Mouse (Mus musculus): ENCODE measurements at regions not wholly inside any gene's neighbourhood (a gene's known extent, or its start where the extent isn't known, plus 50 kb on each side); places are given as distances from the start of the nearest gene placed in this dataset.

GRCm38 (mm10) chrX:169433903-169434302 lies 113.7 kb upstream of the Hccs start:
- Histone ChIP-seq H3K27ac (ENCODE audit: low read depth, low read length) (no peak overlapping the region), H3K36me3 (ENCODE audit: control insufficient read depth, insufficient read depth, low read length) (no peaks in the 10 kb centered on the region), H3K4me3 (ENCODE audit: low read depth, low read length) (no peak overlapping the region), H3K4me2 (ENCODE audit: low read length) (no peak overlapping the region), H3K4me1 (ENCODE audit: control insufficient read depth, insufficient read depth, low read length) (no peaks in the 10 kb centered on the region), H3K9ac (ENCODE audit: low read length) (no peak overlapping the region), H3K27me3 (replicated peaks; ENCODE audit: control insufficient read depth, insufficient read depth, low read length) (no peaks in the 10 kb centered on the region; the same call in 1 of the 2 replicates), H3K9me3 (replicated peaks; ENCODE audit: control insufficient read depth, low read length) (no peaks in the 10 kb centered on the region)
- WGBS, result 93% methylated on average over 1 of the region's 1 CpGs
- no peak for ATAC-seq
- DNase-seq (ENCODE audit: low spot score), result no peak

GRCm38 (mm10) chrX:169396825-169397224 lies 76.7 kb upstream of the Hccs start:
- no peak overlapping the region for H3K27ac ChIP-seq (ENCODE audit: low read depth, low read length)
- no peaks in the 10 kb centered on the region for H3K36me3 ChIP-seq (ENCODE audit: control insufficient read depth, insufficient read depth, low read length)
- no peak overlapping the region for H3K9ac ChIP-seq (ENCODE audit: low read length)
- H3K27me3 ChIP-seq (replicated peaks; ENCODE audit: control insufficient read depth, insufficient read depth, low read length), result no peaks in the 10 kb centered on the region
- DNase-seq (ENCODE audit: low spot score) (no peak), ATAC-seq (no peak)
- H3K4me1 ChIP-seq (ENCODE audit: control insufficient read depth, insufficient read depth, low read length), result no peaks in the 10 kb centered on the region
- H3K9me3 ChIP-seq (replicated peaks; ENCODE audit: control insufficient read depth, low read length), result no peaks in the 10 kb centered on the region
- 83% methylated on average over 2 of the region's 2 CpGs for WGBS
- no peak overlapping the region for H3K4me3 ChIP-seq (ENCODE audit: low read depth, low read length)
- H3K4me2 ChIP-seq (ENCODE audit: low read length), result no peak overlapping the region

- Histone ChIP-seq H3K27ac (ENCODE audit: low read depth, low read length) (no peak overlapping the region), H3K4me3 (ENCODE audit: low read depth, low read length) (no peak overlapping the region), H3K9ac (ENCODE audit: low read length) (no peak overlapping the region), H3K36me3 (ENCODE audit: control insufficient read depth, insufficient read depth, low read length) (no peaks in the 10 kb centered on the region), H3K9me3 (replicated peaks; ENCODE audit: control insufficient read depth, low read length) (no peaks in the 10 kb centered on the region), H3K4me1 (ENCODE audit: control insufficient read depth, insufficient read depth, low read length) (no peaks in the 10 kb centered on the region), H3K27me3 (replicated peaks; ENCODE audit: control insufficient read depth, insufficient read depth, low read length) (no peaks in the 10 kb centered on the region), H3K4me2 (ENCODE audit: low read length) (no peak overlapping the region)
- no peak for DNase-seq (ENCODE audit: low spot score)
- ATAC-seq, result no peak
Observed at GRCm38 (mm10) chrX:169386640-169387039, 66.5 kb upstream of the Hccs start.
